Mouse (Mus musculus): ENCODE data around the gene Rad9a. TPM values are rescaled to one million over a fixed set of nuclear protein-coding genes. Genes with fewer than 3 reads are reported as not detected.

Gene Rad9a
- total RNA-seq, 2 experiments from 2014 or later, result 6.9 to 8.0 TPM

DNA sequence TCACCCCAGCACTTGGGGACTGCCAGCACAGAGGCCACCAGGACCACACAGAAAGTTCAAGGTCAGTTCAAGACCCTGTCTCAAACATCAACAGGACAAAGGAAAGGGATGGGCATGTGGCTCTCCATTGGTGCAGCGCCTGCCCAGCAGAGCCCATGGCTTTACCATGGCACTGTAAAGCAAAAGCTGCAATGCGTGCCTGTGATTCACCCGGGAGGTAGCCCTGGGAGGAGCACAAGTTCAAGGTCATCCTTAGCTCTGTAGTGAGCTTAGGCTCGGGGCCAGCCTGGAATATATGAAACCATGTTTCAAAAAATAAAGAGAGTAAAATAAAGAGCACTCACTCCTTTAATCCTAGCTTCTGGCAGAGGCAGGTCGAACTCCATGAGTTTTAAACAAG, 49.6 kb downstream of the Rad9a start:
- DNase-seq (ENCODE audit: low spot score in 2 of 2), result no peak
- intact Hi-C loops (cut with DNase I), result no loop called here

DNA sequence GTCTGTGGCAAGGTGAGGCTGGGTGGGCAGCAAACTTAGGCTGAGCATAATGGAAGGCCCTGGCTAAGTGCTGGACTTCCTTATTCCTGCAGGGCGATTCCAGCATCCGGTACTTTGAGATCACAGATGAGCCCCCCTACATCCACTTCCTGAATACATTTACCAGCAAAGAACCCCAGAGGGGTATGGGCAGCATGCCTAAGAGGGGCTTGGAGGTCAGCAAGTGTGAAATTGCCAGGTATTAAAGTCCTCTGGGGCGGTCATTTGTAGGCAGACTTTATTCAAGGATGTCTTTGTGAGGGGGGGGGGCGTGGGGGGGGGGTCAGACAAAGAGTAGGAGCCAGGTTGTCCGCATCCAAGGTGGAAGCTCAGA, 50.0 kb downstream of the Rad9a start:
- no peak for DNase-seq (ENCODE audit: low spot score in 2 of 2)
- intact Hi-C loops (cut with DNase I), result no loop called here

DNA sequence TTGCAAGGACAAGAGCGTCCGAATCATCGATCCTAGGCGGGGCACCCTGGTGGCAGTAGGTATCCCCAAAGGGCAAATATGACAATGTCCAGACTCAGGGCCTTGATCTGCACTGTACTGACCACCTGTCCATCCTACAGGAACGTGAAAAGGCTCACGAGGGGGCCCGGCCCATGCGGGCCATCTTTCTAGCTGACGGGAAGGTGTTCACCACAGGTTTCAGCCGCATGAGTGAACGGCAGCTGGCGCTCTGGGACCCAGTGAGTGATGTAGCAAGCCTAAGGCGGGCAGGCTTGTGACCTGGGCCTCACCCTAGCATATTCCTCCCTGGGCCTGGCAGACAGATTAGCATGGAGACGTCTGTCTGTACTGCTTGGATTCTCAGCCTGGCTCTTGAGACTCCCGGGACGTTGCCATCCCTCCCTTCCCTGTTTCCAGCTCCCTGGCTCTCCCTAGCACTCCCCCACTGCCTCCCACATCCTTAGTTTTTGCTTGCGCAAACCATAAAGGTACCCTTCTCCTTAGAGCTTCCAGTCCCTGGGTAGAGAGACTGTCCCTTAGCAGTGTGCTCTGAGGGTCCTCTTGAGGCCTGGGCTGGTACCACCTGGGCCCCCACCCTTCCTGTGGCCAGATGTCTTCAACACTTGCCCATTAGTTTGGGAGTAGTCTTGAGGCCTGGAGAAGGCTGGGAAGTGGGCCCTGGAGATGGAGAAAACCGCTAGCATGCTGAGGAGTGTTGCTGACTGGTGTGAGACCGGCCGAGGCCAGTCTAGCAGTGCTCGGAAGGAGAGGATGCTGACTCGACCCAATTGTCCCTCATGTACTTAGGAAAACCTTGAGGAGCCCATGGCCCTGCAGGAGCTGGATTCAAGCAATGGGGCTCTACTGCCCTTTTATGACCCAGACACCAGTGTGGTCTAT, 50.6 kb downstream of the Rad9a start:
- intact Hi-C loops (cut with DNase I), result no loop called here

DNA sequence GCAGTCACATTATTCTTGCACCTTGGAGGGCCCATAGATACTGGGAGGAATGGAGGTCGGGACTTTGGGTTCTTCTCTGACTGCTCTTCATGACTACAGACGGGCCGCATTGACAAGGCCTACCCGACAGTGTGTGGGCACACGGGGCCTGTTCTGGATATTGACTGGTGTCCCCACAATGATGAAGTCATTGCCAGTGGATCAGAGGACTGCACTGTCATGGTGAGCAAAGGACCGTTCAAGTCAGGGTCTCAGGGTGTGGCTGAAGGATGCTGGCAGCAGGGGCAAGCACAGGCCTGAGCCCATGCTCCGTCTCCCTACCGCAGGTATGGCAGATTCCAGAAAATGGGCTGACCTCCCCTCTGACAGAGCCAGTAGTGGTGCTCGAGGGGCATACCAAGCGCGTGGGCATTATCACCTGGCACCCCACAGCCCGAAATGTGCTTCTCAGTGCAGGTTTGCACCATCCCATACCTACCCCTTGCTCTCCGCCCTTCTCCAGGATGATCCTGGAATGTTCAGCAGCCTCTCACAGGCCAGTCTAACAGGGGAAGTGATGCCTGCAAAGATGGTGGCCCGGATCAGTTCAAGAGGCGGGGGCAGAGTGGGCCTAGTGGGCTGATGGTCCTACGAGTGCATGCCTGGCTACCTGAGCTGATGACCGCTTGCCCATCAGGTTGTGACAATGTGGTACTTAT, 51.5 kb downstream of the Rad9a start:
- intact Hi-C loops (cut with DNase I), result no loop called here

More for the DNA sequence above, 50.6 kb downstream of the Rad9a start:
- no peak for DNase-seq (ENCODE audit: low spot score in 2 of 2)

DNA sequence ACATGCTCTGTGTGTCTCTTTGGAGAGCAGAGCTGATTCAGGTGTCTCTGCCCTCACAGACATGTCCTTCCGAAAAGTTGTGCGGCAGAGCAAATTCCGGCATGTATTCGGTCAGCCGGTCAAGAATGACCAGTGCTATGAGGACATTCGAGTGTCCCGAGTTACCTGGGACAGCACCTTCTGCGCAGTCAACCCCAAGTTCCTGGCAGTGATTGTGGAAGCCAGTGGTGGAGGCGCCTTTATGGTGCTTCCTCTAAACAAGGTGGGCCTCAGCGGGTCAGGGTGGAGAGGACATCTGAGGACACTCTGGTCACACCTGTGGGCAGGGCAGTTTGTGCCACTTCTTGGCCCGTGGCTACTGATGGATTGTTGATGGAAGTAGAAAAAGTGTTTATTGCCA, 52.2 kb downstream of the Rad9a start:
- intact Hi-C loops (cut with DNase I), result no loop called here
- DNase-seq (ENCODE audit: low spot score in 2 of 2), result no peak

More for the DNA sequence above, 51.5 kb downstream of the Rad9a start:
- no peak for DNase-seq (ENCODE audit: low spot score in 2 of 2)

DNA sequence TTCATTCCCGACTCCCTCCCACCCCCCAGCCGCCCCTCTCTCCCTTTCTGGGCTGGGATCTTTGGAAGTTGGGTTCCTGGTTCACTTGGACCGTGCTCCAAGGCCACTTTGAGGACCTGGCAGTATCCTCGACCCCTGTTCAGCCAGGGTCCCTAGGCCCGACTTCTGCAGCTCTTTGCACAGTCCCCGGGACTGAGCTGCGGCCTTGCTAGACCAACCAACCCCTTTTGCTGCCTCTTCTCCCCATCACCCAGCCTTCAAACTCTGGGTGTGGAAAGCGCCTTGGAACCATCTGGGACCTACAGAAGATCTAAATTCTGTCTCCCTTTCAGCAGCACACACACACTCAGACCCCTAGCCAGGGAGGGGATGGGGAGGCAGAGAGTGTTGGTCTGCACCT, 52.6 kb downstream of the Rad9a start:
- DNase-seq (ENCODE audit: low spot score in 2 of 2), result no peak
- intact Hi-C loops (cut with DNase I), result no loop called here

DNA sequence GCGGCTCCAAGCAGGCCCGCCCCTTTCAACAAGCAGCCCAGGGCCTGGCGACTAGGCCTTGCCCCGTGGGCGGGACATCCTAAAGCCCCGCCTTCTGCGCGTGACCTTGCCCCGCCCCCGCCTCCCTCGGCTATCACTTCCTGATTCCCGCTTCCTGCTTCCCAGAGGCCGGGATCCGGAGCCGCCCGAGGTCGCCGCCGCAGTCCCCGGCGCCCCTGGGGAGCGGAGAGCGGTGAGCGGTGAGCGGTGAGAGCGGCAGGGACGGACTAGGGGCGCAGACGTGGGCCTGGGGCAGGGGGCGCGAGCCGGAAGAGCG, 53.0 kb downstream of the Rad9a start, which contains the start of gene Coro1b:
TSS of gene Coro1b (plus strand) at position 129 of the 316 bp plus-strand sequence.
- DNase-seq (ENCODE audit: low spot score in 2 of 2), result peak; percentile 92 to 96
- intact Hi-C loops (cut with DNase I), result no loop called here

DNA sequence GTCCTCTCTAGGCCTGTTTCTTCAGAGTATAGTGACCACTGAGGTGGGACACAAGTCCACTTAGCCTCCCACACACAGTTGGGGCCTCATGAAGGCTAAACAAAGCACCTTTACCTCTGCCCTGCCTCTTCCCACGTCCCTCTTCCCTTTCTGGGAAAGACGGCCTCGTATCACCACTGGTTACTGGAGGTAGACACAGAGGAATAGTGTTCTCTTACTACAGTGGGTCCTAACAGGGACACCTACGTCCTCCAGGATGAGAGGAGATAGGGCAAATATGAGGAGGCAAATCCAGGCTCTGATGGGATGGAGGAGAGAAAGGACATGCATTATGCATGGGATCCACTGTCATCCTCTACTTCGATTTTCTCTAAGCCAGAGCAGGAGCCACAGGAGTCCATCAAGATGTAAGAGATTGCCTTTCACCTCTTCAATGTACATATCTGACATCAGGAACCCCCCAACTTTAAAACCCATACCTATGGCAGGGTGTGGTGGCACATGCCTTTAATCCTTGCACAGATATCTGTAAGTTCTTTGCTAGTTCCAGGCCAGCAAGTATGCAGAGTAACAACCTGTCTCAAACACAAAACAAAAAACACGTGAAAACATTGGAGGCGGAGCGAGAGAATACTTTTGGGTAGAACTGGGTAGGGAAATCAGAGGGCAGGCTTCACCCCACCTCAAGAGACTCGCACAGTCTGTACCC, 53.5 kb downstream of the Rad9a start:
- intact Hi-C loops (cut with DNase I), result loop anchor here (2.0 kb wide), 1 partner anchor 17 kb away; no protein-coding TSS in a partner anchor
- DNase-seq (ENCODE audit: low spot score in 2 of 2), result no peak

DNA sequence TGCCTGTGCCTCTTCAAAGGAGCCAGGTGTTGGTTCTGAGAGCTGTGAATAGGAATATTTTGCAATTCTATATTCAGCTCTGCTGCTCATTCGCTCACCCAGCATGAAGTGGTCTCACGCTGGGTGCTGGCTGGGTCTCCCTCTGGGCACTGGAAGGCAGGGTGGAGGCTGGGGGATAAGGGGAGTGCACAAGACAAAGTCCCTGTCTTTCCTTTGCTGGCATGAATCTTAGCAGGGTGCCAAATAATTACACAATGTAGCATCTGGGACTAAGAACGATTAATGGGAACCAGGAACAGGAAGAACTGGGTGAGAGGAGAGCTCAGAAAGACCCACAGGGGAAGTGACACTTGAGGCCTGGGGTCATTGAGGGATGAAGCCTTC, 54.4 kb downstream of the Rad9a start:
- intact Hi-C loops (cut with DNase I), result loop anchor here (2.0 kb wide), 1 partner anchor 16 kb away; no protein-coding TSS in a partner anchor

DNA sequence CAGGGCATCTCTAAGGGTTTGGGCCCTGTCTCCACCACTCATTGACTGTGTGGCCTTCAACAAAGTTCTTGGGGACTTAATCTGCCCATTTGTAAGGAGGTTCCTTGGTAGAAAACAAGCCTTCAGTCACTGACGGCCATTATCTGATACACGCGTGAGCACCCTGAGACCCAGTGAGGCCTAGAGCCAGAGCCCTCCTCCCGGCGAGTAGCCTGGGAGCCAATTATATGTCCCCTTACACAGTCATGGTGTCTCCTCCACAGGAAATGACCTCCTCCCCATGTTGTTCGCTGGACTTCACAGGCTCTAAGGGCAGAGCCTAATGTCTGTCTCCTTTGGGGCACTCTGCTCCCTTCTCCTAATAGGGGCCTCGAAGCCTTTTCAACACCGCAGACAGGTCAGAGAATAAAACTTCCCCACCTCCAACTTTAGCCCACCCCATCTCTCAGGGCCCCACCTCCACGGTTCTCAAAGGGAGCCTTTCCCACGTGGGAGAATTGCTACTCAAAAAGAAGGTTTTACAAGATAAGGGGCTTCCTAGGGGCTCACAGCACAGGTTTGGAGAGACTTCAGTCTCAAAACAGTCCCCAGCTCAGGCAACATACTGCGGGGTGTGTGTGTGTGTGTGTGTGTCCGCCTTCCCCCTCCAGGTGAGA, 55.0 kb downstream of the Rad9a start:
- DNase-seq (ENCODE audit: low spot score in 2 of 2), result no peak
- intact Hi-C loops (cut with DNase I), result loop anchor here (2.0 kb wide), 1 partner anchor 16 kb away; no protein-coding TSS in a partner anchor

More for the DNA sequence above, 54.4 kb downstream of the Rad9a start:
- no peak for DNase-seq (ENCODE audit: low spot score in 2 of 2)

DNA sequence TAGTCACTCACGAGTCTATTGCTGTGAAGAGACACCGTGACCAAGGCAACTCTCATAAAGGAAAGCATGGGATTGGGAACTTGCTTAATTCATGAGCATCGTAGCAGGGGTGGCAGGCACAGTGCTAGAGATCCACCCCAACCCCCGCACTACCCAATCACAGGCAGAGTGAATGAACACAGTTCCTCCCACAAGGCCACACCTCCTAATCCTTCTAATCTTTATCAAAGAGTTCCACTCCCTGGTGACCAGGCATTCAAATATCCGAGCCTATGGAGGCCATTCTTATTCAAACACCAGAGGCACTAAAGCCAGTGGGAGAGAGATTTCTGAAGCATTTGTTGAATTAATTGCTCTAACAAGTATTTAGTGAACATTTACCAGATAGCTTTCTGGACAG, 55.5 kb downstream of the Rad9a start:
- intact Hi-C loops (cut with DNase I), result loop anchor here (2.0 kb wide), 1 partner anchor 15 kb away; no protein-coding TSS in a partner anchor
- no peak for DNase-seq (ENCODE audit: low spot score in 2 of 2)

Small RNAs within 50 kb of the gene (microRNA-seq; reads per million reads assigned to microRNA genes)
- gene Gm26115, result 0 reads per million in 2 experiments

Other genes starting within 250 kb of the Rad9a start
- under 1 TPM in 1 of 2 experiments, not detected in 1; 0.11 TPM for gene Aldh3b3, start 243.0 kb downstream of the Rad9a start, total RNA-seq (2021)
- 1 to 10 TPM; 1.7 to 2.1 TPM for gene Aldh3b2, start 229.3 kb downstream of the Rad9a start, total RNA-seq (2021)
- 1 to 10 TPM; 3.2 to 3.4 TPM for gene Acy3, start 215.1 kb downstream of the Rad9a start, total RNA-seq (2021)
- not detected for gene Tbx10, start 208.9 kb downstream of the Rad9a start, total RNA-seq (2021)
- 1 to 10 TPM; 7.0 to 7.3 TPM for gene Nudt8, start 201.1 kb downstream of the Rad9a start, total RNA-seq (2021)
- gene Gm49405, start 201.0 kb downstream of the Rad9a start, total RNA-seq (2021), result 1 to 10 TPM; 1.1 to 1.6 TPM
- gene Doc2g, start 198.3 kb downstream of the Rad9a start, total RNA-seq (2021), result 1 to 10 TPM; 4.4 to 5.1 TPM
- 100 to 1,000 TPM; 221 to 241 TPM for gene Ndufv1, start 188.9 kb downstream of the Rad9a start, total RNA-seq (2021)
- gene Gstp1, start 163.7 kb downstream of the Rad9a start, total RNA-seq (2021), result 100 to 1,000 TPM; 266 to 294 TPM
- 10 to 100 TPM; 30.7 to 33.1 TPM for gene Gstp2, start 155.6 kb downstream of the Rad9a start, total RNA-seq (2021)
- not detected for gene Gstp3, start 142.1 kb downstream of the Rad9a start, total RNA-seq (2021)
- not detected for gene Cabp2, start 120.1 kb downstream of the Rad9a start, total RNA-seq (2021)
- gene Cdk2ap2, start 104.5 kb downstream of the Rad9a start, total RNA-seq (2021), result 10 to 100 TPM; 31.8 to 35.3 TPM
- 100 to 1,000 TPM; 208 to 215 TPM for gene Pitpnm1, start 101.7 kb downstream of the Rad9a start, total RNA-seq (2021)
- 100 to 1,000 TPM; 116 to 118 TPM for gene Aip, start 75.8 kb downstream of the Rad9a start, total RNA-seq (2021)
- gene Gpr152, start 61.9 kb downstream of the Rad9a start, total RNA-seq (2021), result not detected
- not detected for gene Cabp4, start 57.6 kb downstream of the Rad9a start, total RNA-seq (2021)
- gene Coro1b, start 53.0 kb downstream of the Rad9a start, total RNA-seq (2021), result 10 to 100 TPM; 75.6 to 82.8 TPM
- 1 to 10 TPM; 1.1 to 2.0 TPM for gene Ptprcap, start 48.1 kb downstream of the Rad9a start, total RNA-seq (2021)
- 10 to 100 TPM; 28.5 to 32.0 TPM for gene Rps6kb2, start 38.3 kb downstream of the Rad9a start, total RNA-seq (2021)
- 1 to 10 TPM; 6.6 to 8.7 TPM for gene Carns1, start 26.2 kb downstream of the Rad9a start, total RNA-seq (2021)
- gene Tbc1d10c, start 10.4 kb downstream of the Rad9a start, total RNA-seq (2021), result 1 to 10 TPM; 1.3 to 2.0 TPM
- gene Ppp1ca, start 9.6 kb downstream of the Rad9a start, total RNA-seq (2021), result 100 to 1,000 TPM; 318 to 320 TPM
- gene Clcf1, start 12.6 kb upstream of the Rad9a start, total RNA-seq (2021), result 1 to 10 TPM in 1 of 2 experiments, under 1 TPM in 1; 0.96 to 1.2 TPM
- not detected for gene AC109138.7, start 12.7 kb upstream of the Rad9a start, total RNA-seq (2021)
- gene Pold4, start 30.2 kb upstream of the Rad9a start, total RNA-seq (2021), result 10 to 100 TPM; 14.0 to 18.6 TPM
- gene Ssh3, start 67.5 kb upstream of the Rad9a start, total RNA-seq (2021), result 10 to 100 TPM; 52.3 to 58.2 TPM
- gene Ankrd13d, start 81.5 kb upstream of the Rad9a start, total RNA-seq (2021), result 10 to 100 TPM; 70.0 to 76.6 TPM
- gene Grk2, start 104.6 kb upstream of the Rad9a start, total RNA-seq (2021), result 100 to 1,000 TPM; 217 to 223 TPM
- 10 to 100 TPM; 71.5 to 75.1 TPM for gene Kdm2a, start 196.6 kb upstream of the Rad9a start, total RNA-seq (2021)
- gene Rhod, start 237.8 kb upstream of the Rad9a start, total RNA-seq (2021), result under 1 TPM; 0.57 to 0.64 TPM

Measured in left cerebral cortex, postnatal 25 days (tissue).